Mouse (Mus musculus) kidney, embryonic 15.5 days (tissue): ENCODE results near the gene Mctp1. TPM values are rescaled to one million over a fixed set of nuclear protein-coding genes. Genes with fewer than 3 reads are reported as not detected.

Source experiments
- ATAC-seq: fragments of 200-750 bp; cut with Nextera tagmentation; replicated peaks from 2 replicates; pipeline ENCODE4 v1.8.0; 2017; ENCODE audit warnings: moderate TSS enrichment; ENCODE audit not compliant: low FRiP score
- H3K27ac ChIP-seq: fragments of 300-500 bp; sonication (generic); 2 replicates; pipeline ENCODE4 v1.5.1; 2015; ENCODE audit warnings: mild to moderate bottlenecking, inconsistent platforms
- H3K27me3 ChIP-seq: fragments of 300-500 bp; sonication (generic); 2 replicates; pipeline ENCODE4 v1.6.1; 2015; ENCODE audit warnings: inconsistent platforms
- H3K36me3 ChIP-seq: fragments of 300-500 bp; sonication (generic); 2 replicates; pipeline ENCODE4 v1.6.1; 2015; ENCODE audit warnings: inconsistent platforms
- H3K4me1 ChIP-seq: fragments of 300-500 bp; sonication (generic); 2 replicates; pipeline ENCODE4 v1.6.1; 2015; ENCODE audit warnings: inconsistent platforms
- H3K4me2 ChIP-seq: fragments of 300-500 bp; sonication (generic); 2 replicates; pipeline ENCODE4 v1.6.1; 2015; ENCODE audit warnings: moderate library complexity, mild to moderate bottlenecking, inconsistent platforms
- H3K4me3 ChIP-seq: fragments of 300-500 bp; sonication (generic); replicated peaks from 2 replicates; pipeline ENCODE4 v1.5.1; 2015; ENCODE audit warnings: mild to moderate bottlenecking, inconsistent platforms
- H3K9ac ChIP-seq: fragments of 300-500 bp; sonication (generic); 2 replicates; pipeline ENCODE4 v1.6.1; 2015; ENCODE audit warnings: mild to moderate bottlenecking, inconsistent platforms
- H3K9me3 ChIP-seq: fragments of 300-500 bp; sonication (generic); replicated peaks from 2 replicates; pipeline ENCODE4 v1.6.1; 2016; ENCODE audit warnings: inconsistent platforms
- WGBS: fragments of 180-500 bp; shearing (Covaris S2); methylation state at CpG from one replicate; pipeline ENCODE4 v1.1.7; 2015; ENCODE audit warnings: mixed read lengths; 5-methylcytosine and 5-hydroxymethylcytosine counted together
- polyA plus RNA-seq: library from polyadenylated mRNA; unstranded; fragments of >200 nt; fragmentation: Nextera tagmentation; extraction: Ambion mirVana; gene quantifications from 2 replicates; pipeline ENCODE4 v1.2.1, GENCODE M21; 2015

The Mctp1 gene
- polyA plus RNA-seq, 1 experiment from 2014 or later, result 0.30 TPM

DNA sequence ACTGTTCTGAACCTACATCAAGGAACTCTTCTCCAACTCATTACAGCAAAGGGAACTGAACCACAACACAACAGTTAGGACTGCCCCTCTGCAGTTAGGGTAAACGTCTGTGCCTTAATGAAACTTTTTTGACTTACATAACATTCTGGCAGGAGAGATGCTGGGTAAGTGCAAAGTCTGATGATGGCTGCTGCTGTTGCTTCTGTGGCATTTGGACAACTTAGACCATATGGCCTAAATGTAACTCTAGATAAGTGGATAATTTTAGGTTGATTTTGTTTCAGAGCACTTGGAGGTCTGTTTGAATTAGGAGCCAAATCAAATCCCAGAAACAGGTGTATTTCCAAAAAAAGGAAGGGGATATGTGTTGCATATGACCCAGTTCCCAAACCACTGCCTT, 470.0 kb downstream of the Mctp1 start:
- no peak overlapping the region for H3K27ac ChIP-seq
- ATAC-seq, result no peak
- no peaks in the 10 kb centered on the region for H3K27me3 ChIP-seq
- H3K9me3 ChIP-seq, result no peaks in the 10 kb centered on the region
- H3K4me1 ChIP-seq, result no peaks in the 10 kb centered on the region
- H3K4me2 ChIP-seq, result no peak overlapping the region
- no peak overlapping the region for H3K4me3 ChIP-seq
- H3K36me3 ChIP-seq, result no peaks in the 10 kb centered on the region
- H3K9ac ChIP-seq, result no peak overlapping the region
- WGBS, result 56% methylated on average over 1 of the region's 1 CpGs

DNA sequence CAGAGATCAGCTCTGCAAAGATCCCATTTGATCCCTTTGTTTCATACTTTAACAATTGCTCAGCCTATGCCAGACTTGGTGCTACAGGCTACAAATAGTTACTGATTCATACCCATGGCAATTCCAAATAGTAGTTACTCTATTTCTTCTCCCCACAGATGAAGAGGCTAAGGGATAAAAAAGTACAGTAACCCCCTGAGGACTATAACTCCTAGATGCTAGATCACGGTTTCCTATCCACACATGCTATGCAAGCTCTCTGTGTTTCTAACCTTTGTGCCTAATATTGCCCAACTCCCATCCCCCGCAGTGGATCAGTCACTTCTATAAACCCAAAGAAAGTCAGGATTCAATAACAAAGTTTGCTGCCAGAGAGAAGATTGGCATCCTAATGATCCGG, 470.7 kb downstream of the Mctp1 start:
- WGBS, result 74% methylated on average over 3 of the region's 3 CpGs
- no peaks in the 10 kb centered on the region for H3K27me3 ChIP-seq
- H3K9ac ChIP-seq, result no peak overlapping the region
- no peaks in the 10 kb centered on the region for H3K9me3 ChIP-seq
- no peaks in the 10 kb centered on the region for H3K36me3 ChIP-seq
- H3K4me1 ChIP-seq, result no peaks in the 10 kb centered on the region
- no peak overlapping the region for H3K27ac ChIP-seq
- H3K4me2 ChIP-seq, result no peak overlapping the region
- H3K4me3 ChIP-seq, result no peak overlapping the region
- no peak for ATAC-seq

DNA sequence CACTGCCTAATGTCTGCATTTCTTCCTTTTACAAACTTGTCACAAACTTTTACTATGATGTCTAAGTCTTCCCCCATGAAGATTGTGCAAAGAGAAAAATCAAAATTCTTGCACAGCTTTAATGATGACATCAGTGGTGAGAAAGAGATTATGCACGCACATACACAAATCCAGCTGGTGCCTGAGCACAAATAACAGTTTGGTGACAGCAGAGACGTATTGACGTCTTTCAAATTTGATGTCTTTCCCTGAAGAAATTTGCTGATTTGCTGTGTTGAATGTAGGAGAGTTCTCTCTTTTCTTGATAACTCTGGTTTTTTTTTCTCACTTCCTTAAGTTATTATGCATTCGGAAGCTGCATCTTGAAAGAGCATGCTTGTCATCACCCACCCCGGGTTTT, 472.7 kb downstream of the Mctp1 start:
- Histone ChIP-seq H3K27ac (no peak overlapping the region), H3K27me3 (no peaks in the 10 kb centered on the region), H3K4me2 (no peak overlapping the region), H3K9ac (no peak overlapping the region), H3K4me3 (no peak overlapping the region), H3K4me1 (no peaks in the 10 kb centered on the region), H3K36me3 (no peaks in the 10 kb centered on the region), H3K9me3 (no peaks in the 10 kb centered on the region)
- 70% methylated on average over 5 of the region's 5 CpGs for WGBS
- ATAC-seq, result no peak

- H3K4me1 ChIP-seq, result no peaks in the 10 kb centered on the region
- H3K9ac ChIP-seq, result no peak overlapping the region
- no peak for ATAC-seq
- H3K36me3 ChIP-seq, result no peaks in the 10 kb centered on the region
- 36% methylated on average over 2 of the region's 2 CpGs for WGBS
- H3K4me3 ChIP-seq, result no peak overlapping the region
- H3K27ac ChIP-seq, result no peak overlapping the region
- no peaks in the 10 kb centered on the region for H3K9me3 ChIP-seq
- H3K27me3 ChIP-seq, result no peaks in the 10 kb centered on the region
- H3K4me2 ChIP-seq, result no peak overlapping the region
These were observed 473.7 kb downstream of the Mctp1 start for GRCm38 (mm10) chr13:76858078-76858482.

DNA sequence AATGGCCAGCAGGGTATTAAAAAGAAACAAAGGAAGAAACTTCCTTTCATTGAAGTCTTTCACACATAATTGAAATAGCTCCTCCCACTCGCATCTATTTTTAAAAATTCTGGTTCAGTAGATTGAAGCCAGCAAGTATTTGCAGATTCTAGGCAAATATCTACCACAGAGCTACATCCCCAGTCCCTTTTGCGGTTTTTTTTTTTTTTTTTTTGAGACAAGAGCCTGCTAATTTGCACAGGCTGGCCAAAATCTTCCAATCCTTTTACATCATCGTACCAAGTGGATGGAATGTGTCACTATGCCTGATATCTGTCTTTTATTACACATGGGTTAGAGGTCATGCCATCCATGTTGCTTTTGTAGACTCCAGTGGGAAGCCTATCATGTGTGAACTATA, 486.0 kb downstream of the Mctp1 start:
- Histone ChIP-seq H3K4me2 (no peak overlapping the region), H3K36me3 (no peaks in the 10 kb centered on the region), H3K9ac (no peak overlapping the region), H3K9me3 (no peaks in the 10 kb centered on the region), H3K4me3 (no peak overlapping the region), H3K4me1 (no peaks in the 10 kb centered on the region), H3K27ac (no peak overlapping the region), H3K27me3 (no peaks in the 10 kb centered on the region)
- no peak for ATAC-seq
- 86% methylated on average over 3 of the region's 3 CpGs for WGBS

GRCm38 (mm10) chr13:76877887-76878763, 493.8 kb downstream of the Mctp1 start:
- H3K9me3 ChIP-seq, result no peaks in the 10 kb centered on the region
- no peaks in the 10 kb centered on the region for H3K36me3 ChIP-seq
- no peak overlapping the region for H3K4me2 ChIP-seq
- H3K9ac ChIP-seq, result no peak overlapping the region
- WGBS, result 83% methylated on average over 8 of the region's 8 CpGs
- H3K27me3 ChIP-seq, result no peaks in the 10 kb centered on the region
- H3K27ac ChIP-seq, result no peak overlapping the region
- no peaks in the 10 kb centered on the region for H3K4me1 ChIP-seq
- ATAC-seq, result no peak
- H3K4me3 ChIP-seq, result no peak overlapping the region

DNA sequence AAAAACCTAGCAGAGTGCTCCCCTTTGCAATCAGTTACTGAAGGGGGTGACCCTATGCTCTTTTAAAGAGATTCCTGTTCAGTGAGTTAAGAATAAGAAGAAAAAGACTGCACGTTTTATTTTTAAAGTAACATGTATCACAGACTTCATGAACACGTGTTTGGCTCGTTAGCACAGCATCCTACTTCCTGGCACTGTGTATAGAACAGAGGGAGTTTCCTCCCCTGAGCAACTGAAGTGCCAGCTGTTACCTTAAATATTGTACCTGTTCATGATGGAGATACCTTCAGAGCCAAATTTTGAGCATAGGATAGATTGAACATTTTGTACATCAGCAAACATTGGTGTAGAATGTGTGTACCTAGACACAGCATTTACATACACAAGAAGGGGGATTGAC, 494.7 kb downstream of the Mctp1 start:
- Histone ChIP-seq H3K27ac (no peak overlapping the region), H3K27me3 (no peaks in the 10 kb centered on the region), H3K9ac (no peak overlapping the region), H3K4me2 (no peak overlapping the region), H3K9me3 (no peaks in the 10 kb centered on the region), H3K36me3 (no peaks in the 10 kb centered on the region), H3K4me3 (no peak overlapping the region), H3K4me1 (no peaks in the 10 kb centered on the region)
- 59% methylated on average over 3 of the region's 3 CpGs for WGBS
- ATAC-seq, result no peak

DNA sequence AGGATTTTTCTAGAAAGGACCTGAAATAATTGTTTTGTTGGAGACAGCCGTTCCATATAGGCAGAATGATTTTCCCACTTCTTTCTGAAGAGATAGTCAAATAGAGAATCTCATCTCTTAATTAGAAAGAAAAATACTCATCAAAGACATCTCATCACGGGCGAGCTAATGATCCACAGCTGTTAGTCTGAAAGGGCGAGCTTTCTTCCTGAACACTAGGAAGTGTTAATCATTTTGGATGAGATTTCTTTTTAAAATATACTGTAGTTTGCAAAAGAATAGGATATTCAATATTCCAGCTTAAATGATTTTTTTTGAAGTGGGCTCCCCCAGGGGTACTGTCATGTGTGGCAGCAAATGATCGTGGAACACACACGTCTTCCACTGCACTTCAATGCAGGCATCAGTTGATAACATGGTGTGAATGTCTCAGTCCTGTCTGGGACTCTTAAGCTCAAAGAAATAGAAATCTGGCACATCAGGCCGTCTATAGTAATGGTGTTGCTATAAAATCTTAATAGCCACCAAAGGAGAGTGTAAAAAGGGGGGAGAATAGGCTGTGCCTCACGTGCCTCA, 500.3 kb downstream of the Mctp1 start:
- Histone ChIP-seq H3K27ac (no peak overlapping the region), H3K9me3 (no peaks in the 10 kb centered on the region), H3K9ac (no peak overlapping the region), H3K4me2 (no peak overlapping the region), H3K4me1 (no peaks in the 10 kb centered on the region), H3K4me3 (no peak overlapping the region), H3K27me3 (no peaks in the 10 kb centered on the region), H3K36me3 (no peaks in the 10 kb centered on the region)
- no peak for ATAC-seq
- 68% methylated on average over 8 of the region's 8 CpGs for WGBS

DNA sequence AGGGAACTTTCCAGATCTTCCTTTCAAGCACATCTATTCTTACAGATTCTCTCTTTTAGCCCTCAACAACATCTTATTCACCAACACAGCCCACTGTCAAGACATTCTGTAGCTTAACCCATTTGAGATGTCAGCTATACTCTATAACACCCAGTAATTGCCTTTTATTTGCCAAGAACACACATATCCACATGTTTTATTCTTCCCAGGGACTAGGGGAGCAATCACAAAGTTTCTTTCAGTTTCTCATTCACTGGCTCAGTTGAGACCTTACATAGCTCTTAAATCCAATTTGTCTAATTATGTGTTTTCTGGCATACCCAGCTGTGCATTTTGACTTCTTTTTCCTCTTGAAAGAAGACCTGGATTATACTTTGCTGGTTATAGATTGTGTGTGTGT, 508.7 kb downstream of the Mctp1 start:
- H3K27ac ChIP-seq, result no peak overlapping the region
- no peaks in the 10 kb centered on the region for H3K27me3 ChIP-seq
- H3K4me3 ChIP-seq, result no peak overlapping the region
- H3K9ac ChIP-seq, result no peak overlapping the region
- H3K4me2 ChIP-seq, result no peak overlapping the region
- H3K36me3 ChIP-seq, result no peaks in the 10 kb centered on the region
- H3K9me3 ChIP-seq, result no peaks in the 10 kb centered on the region
- no peak for ATAC-seq
- no peaks in the 10 kb centered on the region for H3K4me1 ChIP-seq

DNA sequence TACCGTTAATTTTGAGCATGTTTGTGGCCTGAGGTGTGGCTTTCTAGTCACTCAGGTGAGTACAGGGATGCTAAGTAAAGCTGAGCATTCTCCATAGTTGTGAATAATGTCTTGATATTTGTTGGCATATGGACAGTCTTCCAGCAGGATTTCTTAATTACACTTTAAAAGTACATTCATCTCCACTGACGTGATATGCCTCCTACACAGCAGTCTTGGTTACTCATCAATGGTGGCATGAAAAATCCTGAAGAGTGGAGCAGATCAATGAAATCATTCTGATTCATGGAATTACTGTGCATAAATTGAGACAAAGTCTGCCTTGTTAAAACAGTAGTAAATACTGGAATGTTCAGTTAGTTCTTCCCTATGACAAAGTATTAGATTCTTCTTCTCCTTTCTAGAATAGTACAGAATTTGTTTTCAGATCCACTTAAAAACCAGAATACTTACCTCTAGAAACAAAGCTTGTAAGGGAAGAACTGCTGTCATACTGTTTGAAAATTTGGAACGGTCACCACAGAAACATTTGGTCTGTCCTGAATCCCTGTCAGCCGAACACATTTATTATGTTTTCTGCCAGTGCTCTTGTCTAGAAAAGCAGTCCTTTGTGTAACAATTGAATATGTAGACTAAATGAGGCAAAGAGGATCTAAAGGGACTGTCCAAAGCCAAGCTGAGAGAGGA, 511.6 kb downstream of the Mctp1 start:
- H3K9me3 ChIP-seq, result no peaks in the 10 kb centered on the region
- no peak for ATAC-seq
- no peak overlapping the region for H3K4me2 ChIP-seq
- no peaks in the 10 kb centered on the region for H3K27me3 ChIP-seq
- no peaks in the 10 kb centered on the region for H3K4me1 ChIP-seq
- WGBS, result 81% methylated on average over 4 of the region's 4 CpGs
- no peak overlapping the region for H3K9ac ChIP-seq
- no peaks in the 10 kb centered on the region for H3K36me3 ChIP-seq
- no peak overlapping the region for H3K4me3 ChIP-seq
- H3K27ac ChIP-seq, result no peak overlapping the region

GRCm38 (mm10) chr13:76896457-76896790, 512.1 kb downstream of the Mctp1 start:
- Histone ChIP-seq H3K4me3 (no peak overlapping the region), H3K4me1 (no peaks in the 10 kb centered on the region), H3K9me3 (no peaks in the 10 kb centered on the region), H3K27me3 (no peaks in the 10 kb centered on the region), H3K9ac (no peak overlapping the region), H3K36me3 (no peaks in the 10 kb centered on the region), H3K4me2 (no peak overlapping the region), H3K27ac (no peak overlapping the region)
- 88% methylated on average over 1 of the region's 1 CpGs for WGBS
- ATAC-seq, result no peak

DNA sequence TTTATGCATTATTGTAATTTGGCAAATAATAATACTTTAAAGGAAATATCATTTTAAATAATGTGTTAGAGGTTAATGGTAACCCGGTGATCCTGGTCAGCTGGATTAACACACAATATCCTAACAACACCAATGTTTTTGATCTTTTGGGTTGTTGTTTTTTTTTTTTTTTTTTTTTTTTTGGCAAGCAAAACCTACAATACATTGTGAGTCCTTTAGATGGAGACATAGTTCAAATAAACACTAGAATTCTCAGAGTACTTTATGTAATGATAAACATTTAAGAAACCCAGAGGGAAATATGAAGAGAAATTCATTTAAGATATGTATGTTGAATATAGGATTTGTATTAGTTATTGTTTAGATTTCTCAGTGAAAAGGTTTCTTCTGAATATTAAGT, 534.0 kb downstream of the Mctp1 start:
- WGBS, result 88% methylated on average over 1 of the region's 1 CpGs
- Histone ChIP-seq H3K9ac (no peak overlapping the region), H3K27ac (no peak overlapping the region), H3K36me3 (no peaks in the 10 kb centered on the region), H3K27me3 (no peaks in the 10 kb centered on the region), H3K4me3 (no peak overlapping the region), H3K4me2 (no peak overlapping the region), H3K9me3 (no peaks in the 10 kb centered on the region), H3K4me1 (no peaks in the 10 kb centered on the region)
- no peak for ATAC-seq
